Mouse (Mus musculus) CD4-positive, CD25-positive, alpha-beta regulatory T cell, adult 2 months (primary cell): Measurements from ENCODE around the gene Tle1.

ENCODE experiments used
- DNase-seq: peaks from one replicate; pipeline ENCODE4 v3.0.0-alpha.2; 2012; ENCODE audit warnings: low read depth, low spot score

Gene Tle1

DNA sequence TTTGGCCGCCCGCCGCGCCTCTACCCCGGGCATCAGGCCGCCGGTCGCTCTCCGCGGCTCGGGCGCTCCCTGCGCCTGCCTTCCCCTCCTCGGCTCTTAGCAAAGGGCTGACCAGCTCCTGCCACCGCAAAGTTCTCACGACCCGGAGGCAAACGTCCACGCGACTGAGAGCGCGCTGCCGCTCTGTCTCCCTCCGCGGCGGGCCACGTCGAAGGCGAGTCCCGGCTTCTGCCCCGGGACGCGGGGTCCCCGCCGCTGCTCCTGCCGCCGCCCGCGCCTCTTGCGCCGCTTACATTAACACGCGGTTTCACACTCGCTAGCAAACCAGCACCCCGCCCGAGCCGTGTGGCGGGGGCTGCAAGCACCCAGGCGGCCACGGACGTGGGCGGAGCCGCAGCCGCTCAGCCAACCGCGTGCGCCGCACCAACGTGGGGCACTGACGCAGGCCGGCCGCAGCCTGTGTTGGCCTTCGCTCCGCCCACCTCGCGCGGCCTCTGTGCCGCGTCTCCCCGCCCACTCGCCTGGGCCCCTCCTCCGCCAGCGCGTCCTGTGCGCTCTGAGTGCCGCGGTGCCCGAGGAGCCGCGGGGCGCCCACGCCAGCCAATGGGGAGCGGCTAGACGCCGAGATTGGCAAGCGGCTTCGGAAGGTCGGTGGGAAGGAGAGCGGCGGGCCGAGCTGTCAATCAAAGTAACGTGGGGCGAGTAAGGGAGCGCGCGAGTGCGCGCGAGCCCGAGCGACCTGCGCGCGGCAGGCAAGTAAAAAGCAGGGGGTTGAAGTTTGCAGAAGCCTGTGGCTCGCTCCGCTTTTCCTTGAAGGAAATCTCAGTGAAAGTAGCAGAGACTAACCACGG is at the start of gene Tle1:
Gene Tle1 (minus strand): TSS at position 361 of the 851 bp plus-strand sequence.
- DNase-seq, result peak; percentile 99

DNA sequence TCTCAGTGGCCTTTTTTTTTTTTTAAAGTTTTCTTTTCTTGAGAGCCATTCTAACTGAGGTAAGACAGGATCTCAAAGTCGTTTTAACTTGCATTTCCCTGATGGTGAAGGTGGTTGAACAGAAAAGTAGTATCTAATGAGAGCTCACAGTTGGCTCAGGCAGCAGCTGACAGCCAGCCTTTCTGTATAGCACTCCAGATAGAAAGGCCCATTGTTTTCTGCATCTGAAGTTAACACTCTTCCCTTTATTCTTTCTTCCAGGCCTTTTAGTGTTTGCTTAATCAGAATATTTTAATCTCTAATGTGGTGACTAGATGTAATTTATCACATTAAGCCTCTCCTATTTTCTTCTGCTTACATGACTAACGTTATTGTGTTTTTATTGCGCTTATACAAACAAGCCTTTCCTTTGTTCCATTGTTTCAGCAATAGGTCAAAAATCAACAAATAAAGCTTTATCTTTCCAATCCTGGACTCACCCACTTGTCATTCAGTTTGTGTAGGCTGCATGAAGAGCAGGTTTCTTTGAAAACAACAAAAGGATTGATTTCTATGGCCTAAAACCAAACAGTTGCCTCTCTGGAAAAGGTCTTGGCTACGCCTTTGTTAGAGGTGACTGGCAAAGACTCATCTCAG is 33.0 kb upstream of the Tle1 start:
- no peak for DNase-seq

DNA sequence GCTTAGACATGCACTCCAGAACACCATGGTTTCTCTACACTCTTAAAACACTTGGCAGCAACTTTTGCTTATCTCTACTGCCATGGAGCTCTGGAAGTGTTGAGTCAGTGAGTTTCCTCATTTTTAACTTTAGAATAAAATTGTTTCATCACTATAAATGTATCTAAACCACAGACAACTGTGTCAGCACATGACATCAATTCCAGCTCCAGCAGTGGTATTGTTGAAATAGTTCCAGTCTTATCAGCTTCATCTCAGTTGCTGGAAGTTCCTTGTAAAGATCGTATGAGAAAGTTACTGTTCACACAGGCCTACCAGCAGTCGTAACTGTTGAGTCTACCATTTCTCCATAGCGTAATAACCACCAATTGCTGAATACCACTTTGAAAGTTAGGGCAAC is 31.5 kb upstream of the Tle1 start:
- DNase-seq, result no peak

DNA sequence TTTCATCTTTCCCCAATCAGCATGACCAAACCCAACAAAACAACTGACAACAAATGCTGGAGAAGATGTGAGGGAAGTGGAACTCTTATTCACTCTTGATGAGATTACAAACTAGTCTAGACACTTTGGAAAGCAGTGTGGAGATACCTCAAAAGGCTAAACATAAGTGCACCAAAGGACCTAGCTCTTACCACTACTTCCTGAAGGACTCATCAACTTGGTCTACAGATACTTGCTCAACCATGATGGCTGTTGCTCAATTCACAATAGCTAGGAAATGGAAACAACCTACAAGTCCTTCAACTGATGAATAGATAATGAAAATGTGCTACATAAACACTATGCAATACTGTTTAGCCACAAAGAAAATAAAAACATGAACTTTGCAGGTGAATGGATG is 30.1 kb upstream of the Tle1 start:
- no peak for DNase-seq

DNA sequence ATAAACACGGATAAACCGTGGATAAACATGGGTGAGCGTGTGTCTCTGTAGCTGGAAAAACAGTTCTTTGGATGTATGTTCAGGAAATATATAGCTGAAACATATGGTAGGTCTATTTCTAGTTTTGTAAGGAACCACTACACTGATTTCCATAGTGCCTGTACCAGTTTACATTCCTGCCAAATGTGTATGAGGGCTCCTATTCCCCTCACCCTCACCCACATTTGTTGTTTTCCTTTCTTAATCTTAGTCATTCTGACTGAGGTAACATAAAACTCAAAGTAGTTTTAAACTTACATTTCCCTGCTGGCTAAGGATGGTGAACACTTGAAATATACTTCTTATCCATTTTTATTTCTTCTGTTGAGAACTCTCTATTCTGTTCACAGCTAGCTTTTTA is 20.9 kb upstream of the Tle1 start:
- no peak for DNase-seq

DNA sequence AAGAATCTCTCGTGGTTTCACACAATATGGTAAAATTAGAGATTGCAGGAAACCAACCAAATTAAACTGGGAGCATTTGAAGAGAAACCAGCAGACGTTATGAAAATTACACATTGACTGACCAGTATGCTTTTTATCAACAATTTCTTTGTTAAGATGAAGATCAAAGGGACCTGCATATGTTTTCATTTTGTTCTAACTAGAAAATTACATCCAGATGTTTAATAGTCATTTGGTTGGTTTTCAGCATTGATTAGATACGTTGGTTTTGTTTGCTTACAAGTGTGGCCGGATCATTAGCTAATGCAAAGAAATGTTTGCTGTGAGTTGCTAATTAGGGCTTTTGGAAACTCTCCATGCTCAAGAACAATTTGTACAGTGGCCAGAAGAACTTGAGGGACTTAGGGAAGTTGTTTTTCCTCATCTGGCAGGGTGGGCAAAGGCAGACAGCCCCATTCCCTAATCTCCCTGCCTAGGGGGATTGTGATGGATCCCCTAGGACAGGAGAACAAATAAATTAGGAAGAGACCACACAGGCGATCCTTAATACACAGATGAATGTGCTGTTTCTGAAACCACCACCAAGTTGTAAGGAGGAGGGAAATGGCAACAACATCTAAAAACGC is 3.8 kb upstream of the Tle1 start:
- no peak for DNase-seq

DNA sequence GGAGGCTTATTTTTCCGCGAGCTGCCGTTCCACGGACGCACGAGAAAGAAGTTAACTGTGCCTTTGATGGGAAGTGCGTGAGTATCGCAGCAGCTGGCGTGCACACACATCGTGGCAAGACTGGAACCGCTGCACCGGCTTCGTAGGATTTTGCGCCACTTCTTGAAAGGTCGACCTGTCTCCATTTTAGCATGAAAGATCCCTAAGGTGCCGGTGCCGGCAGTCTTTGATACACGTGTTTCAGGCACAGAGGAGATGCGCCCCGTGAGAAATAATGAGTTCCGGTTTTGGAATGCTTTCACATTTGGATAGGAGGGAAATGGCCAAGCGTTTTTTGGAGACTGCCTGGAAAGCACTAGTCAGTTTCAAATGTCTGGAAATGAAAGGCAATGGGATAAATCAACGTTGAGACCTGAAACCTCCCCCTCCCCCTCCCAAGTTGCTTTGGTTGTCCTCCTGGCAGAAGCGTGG is 837 bp upstream of the Tle1 start:
- peak; percentile 43 for DNase-seq

DNA sequence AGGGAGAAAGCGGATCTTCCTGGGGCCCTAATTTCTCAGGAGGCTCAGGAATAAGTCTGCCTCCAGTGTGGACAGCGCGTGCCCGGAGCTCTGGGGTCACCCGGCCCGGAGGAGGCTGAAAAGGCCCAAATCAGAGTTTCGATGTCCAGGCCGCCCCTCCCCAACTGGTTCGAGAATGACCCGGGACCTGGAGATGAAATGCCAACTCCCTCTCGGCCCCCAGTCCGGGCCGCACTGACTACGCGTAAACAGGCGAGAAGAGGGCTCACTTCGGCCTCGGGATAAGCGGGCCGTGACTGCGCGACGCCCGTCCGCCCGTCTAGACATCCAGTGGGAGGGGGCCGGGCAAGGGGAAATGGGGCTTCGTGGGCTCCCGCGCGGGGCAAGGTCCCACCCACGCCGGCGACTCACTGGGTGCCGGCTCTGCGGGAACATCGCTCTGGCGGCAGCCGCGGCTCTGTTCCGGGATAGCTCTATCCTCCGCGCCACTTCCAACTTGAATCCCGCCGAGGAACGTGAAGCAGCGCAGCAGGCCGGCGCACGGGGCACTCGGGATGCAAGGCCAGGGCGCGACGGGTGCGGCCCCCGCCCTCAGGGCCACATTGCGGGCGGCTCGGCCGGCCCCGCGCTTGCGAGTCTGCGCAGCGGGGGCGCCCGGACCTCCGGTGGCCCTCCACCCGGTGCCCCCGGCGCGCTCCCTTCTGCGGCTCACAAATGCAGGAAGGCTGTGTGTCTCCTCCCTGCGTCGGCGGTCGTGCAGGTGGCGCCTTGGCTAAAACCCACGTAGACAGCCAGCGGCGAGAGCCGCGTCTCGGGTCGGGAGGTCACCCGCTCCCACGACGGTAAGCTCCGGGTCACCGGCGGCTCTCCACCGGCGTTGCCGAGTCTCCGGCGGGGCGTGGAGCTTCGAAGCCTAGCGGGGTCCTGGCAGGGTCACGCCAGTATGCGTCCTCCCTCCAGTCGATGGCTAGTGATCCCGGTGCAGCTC is 854 bp downstream of the Tle1 start:
- DNase-seq, result peak; percentile 57

DNA sequence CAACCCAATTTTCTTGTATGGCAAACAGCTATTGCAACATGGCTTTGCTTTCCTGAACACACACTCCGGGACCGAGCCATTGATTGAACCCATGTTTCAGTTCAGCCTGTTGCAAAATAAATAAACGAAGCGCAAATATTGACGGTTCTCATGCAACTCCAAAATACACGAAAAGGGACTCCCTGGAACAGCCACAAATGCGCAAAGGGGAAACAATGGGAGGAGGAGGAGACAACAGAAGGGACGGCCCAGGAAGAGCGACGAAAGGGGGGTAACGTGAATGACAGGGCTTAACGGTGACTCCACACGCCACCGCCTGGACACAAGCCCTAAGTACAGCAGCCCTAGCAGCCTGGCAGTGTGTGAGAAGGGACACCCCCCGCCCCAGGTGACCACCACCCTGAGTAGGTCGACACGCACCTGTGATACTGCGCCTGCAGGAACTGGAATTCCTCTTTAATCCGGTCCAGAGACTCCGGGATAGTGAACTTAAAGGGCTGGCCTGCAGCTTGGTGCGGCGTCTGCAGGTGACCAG is 1.8 kb downstream of the Tle1 start:
- peak; percentile 79 for DNase-seq

DNA sequence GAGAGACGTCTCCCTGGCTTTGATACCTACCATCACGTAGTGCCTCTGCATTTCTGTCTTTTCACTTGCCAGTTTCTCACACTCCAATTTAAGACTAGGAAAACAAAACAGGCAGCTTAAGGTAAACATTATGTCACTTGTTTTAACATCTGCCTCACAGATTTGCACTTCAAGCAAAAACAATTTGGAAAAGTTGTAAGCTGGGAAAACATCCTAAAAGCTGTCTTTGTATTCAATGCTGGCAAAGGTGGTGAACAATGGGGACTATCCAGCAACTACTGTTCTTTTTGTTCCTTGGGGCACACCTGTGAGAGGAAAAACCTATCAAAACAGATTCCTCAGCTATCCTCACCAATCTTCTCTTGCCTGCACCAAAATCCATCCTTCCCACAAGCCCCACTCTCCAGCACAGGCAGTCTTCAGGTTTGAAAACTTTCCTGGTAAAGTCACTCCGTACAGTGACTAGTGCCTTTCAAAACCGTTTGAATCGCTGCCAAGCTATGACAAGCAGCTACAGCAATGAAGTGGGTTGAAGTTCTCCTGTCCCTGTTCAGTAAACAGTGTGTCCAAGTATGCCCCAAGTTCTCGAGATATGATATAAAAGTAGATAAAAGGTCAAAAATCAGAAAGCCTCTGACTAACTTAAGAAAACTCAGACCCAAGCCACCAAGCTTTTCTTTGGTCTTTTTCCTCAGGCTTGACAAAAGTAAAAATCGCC is 2.7 kb downstream of the Tle1 start:
- no peak for DNase-seq

DNA sequence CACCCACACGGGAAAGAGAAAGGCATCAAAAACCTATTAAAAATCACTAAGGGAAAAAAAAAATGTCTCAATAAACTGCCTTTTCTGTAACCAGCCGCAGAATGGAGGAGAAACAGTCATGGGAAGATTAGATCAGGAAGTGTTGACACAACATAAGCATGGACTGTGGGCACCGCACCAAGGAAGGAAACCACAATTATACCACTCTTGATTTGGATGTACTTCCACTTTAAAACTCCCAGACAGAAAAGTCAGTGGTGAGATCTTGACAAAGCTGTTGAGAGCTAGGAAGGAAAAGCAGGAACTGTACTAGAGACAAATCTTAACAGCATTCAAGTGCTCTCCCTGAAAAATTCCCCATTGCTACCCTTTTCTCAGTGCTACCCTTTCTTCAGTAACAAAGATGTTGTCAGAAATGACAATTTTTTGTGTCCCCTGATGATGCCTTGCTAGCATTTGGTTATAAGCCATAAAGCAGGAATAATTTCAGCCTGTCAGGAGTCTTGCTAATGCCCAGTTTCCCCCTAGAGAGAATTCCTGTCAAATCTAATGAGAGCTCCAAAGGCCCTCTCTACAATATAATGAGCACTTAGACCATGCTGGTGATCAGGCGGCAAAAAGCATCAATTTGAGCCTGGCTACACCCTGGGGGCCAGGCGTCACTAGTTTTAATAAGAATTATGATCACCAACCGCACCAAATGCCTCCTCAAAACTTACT is 5.4 kb downstream of the Tle1 start:
- no peak for DNase-seq

DNA sequence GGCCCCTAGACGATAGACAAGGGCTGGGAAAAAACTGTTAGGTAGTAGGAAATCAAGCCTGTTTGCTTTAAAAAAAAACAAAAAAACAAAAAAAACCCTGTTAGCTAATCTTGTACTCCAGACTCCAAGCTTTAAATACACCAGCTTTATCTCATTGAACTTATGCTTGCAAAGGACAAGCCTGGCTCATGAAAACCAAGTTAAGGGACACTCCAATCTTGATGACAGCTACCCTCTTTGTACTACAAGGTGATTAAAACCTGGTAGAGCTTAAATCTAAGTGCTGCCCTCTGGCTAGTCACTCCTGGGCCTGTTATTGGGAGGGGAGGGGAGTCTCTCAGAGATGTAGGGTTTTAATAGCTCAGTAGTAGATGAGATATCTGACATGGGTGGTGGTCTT is 7.4 kb downstream of the Tle1 start:
- no peak for DNase-seq

DNA sequence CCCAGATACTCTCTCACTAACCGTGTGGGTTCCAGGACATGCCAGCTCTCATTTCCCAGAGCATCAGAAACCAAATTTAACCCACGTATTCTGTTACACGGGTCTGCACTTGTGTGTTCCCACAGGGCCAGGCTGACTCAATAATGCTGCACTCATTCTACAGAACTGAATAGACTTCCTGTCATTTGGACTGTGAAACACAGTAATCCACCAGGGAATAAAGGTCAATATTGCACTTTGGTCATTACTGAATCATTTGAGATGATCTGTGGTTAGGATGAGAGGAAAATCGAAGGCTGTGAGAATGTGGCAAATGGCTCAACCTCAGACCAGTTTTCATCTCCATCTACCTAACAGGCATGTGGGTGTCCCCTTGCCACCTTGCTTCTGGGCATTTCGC is 16.2 kb downstream of the Tle1 start:
- DNase-seq, result no peak

DNA sequence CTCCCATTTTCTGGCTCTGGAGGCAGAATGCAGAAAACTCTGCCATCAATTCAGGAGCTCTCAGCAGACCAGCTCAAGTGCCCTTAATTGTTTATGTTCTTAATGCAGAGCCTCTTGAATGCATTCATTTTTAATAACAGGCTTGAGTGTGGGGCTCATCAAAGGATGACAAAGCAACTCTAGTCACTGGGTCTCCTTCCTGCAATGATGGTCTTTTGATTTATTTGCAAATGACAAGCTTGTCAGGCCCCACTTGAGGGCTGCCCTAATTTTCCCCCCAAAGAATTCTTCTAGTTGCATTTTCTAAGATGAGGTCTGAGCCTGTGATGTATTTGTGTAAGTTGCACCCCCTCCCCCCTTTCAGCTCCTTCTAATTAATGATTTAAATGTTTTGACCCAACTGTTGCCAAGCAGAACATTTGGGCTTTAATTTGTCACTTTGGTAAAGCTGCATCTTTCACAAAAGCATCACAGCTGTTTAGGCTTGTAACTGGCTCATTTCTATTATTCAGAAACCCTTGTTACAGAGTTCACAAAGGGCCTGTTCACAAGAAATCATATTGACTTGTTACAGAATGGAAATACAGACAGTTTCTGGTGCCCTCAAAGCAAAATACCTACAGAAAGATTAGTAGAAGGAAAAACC is 18.3 kb downstream of the Tle1 start:
- DNase-seq, result no peak

DNA sequence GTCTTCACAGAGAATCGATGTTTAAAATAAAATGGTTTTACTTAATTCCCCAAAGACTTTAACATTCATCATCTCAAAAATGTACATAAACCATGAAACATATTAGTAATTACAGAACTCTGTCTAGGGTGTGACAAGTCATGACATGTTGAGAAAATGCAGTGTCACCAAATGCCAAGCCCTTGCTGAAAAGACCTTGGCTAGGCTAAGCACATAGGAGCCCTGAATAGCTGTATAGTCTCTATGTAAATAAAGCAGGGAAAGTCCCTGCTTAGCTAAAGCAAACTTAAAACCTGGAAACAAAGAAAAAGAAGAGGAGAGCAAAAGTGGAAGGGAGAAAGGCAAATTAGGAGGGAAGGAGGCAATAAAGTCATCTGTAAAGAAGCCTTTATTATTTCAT is 24.8 kb downstream of the Tle1 start:
- DNase-seq, result no peak

DNA sequence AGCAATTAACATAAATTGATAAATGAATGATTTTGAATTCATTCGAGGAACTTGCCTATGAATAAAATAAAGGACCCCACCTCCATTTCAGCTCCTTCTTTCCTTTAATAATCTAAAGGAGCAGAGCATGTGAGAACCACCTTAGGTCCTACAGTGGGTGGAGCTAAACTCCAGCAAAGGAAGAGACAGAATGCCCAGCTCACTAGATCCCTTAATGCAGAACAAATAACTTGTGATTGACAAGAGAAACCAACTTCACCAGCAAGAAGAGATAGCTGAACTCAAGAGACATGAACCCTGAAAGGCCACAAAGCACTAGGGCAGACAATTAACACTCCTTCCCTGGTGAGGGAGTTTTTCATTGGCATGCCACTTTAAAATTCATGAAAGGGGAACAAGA is 32.5 kb downstream of the Tle1 start:
- no peak for DNase-seq

DNA sequence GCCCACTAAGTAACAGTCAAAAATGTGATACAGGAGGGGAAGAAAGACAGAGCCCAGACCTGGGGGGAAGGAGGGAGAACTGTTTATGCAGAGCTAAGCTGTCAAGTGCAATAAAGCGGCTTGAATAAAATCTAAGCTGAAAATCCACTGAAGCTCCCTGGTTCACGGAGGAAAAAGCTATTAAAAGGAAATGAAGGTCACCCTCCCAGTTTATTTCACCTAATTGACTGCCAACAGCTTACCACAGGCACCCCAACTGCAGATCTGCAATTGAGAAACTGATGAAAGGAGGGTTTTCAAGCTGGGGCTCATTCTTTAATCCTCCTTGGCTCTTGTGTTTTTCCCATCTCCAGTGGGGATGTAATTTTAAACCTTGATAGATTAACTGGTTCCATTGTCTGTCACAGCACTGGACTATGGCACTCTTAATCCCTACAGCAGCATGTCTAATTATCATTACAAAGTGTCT is 32.9 kb downstream of the Tle1 start:
- DNase-seq, result no peak

DNA sequence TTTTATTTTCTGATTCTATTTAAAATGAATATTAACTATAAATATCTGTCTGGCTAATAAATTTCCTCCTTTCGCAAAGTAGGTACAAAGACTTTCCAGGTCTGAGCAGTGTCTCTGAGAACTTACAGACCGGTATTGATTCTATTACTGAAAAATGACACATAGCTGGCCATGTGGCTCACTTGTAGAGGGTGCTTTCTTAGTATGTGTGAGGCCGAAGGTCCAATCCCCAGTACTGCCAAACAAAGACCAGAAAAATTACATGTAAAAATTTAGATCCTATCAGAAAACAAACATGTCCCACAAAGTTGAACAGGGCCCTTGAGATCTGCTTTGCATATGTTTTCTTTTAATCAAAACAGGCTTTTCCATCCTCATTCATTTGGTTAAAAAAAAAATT is 33.5 kb downstream of the Tle1 start:
- no peak for DNase-seq

DNA sequence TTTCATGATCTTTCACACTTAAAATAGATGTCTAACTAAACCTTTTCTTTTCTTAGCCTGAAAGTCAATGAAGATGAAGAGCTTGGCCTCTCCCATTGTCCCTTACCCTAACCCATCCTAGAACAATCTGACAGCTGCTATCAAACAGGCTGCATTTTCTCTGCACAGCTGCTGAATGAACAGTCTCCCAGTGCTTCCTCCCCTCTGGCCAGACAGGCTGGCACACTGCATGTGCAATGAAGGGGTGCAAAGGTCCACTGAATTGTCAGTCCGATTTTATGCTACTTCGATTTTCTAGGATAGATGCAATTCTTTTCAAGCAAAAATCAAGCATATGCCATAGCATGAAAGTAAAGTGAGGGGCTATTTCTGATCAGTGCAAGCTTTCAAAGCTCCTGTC is 34.2 kb downstream of the Tle1 start:
- no peak for DNase-seq
